Mouse (Mus musculus) liver, postnatal 0 days (tissue): ENCODE measurements at regions not wholly inside any gene's neighbourhood (a gene's known extent, or its start where the extent isn't known, plus 50 kb on each side); places are given as distances from the start of the nearest gene placed in this dataset.

Experiments
- CTCF ChIP-seq: sonication (generic); IDR thresholded peaks from 2 replicates; pipeline ENCODE4 v1.5.1; 2016; ENCODE audit warnings: antibody characterized with exemption, low read depth
- EP300 ChIP-seq: IDR thresholded peaks from 2 replicates; pipeline ENCODE4 v1.6.1; 2016; ENCODE audit warnings: antibody characterized with exemption, low read depth, mild to moderate bottlenecking

DNA sequence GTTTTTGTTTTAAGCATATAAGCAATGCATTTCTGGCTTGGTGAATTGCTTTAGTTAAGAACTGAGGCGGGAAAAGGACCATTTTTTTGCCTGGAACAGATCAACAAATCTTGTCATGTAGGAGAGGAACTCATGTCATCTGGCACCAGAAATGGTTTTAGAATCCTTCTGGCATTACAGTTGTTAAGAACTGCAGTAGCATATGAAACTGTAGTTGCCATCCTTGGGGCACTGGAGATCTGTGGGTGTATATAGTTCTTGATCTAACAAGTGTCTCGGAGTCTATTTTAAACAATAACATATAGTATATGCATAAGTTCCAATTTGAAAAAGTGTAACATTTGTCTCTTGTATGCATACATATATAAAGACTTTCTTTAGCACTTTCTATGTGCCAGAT lies 129.6 kb downstream of the Amer3 start:
- TF ChIP-seq EP300 (no peak), CTCF (no peak)
